Mouse (Mus musculus): ENCODE results near the gene Cs.

GRCm38 (mm10) chr10:128372142-128372541 is 34.6 kb downstream of the Cs start:
- TF ChIP-seq CTCF (conservative IDR thresholded peaks at IDR 0.05; ENCODE audit: low read length) = peak; percentile 47
- no peak for TF ChIP-seq NANOG (IDR thresholded peaks at IDR 0.05; ENCODE audit: borderline replicate concordance, low read length)
- no peak for TF ChIP-seq POU5F1 (IDR thresholded peaks at IDR 0.05; ENCODE audit: borderline replicate concordance, low read length)
